Mouse (Mus musculus): ENCODE data around the gene D630045J12Rik. TPM values are rescaled to one million over a fixed set of nuclear protein-coding genes. Genes with fewer than 3 reads are reported as not detected.

The D630045J12Rik gene
- total RNA-seq, 1 experiment, result 4.1 TPM

DNA sequence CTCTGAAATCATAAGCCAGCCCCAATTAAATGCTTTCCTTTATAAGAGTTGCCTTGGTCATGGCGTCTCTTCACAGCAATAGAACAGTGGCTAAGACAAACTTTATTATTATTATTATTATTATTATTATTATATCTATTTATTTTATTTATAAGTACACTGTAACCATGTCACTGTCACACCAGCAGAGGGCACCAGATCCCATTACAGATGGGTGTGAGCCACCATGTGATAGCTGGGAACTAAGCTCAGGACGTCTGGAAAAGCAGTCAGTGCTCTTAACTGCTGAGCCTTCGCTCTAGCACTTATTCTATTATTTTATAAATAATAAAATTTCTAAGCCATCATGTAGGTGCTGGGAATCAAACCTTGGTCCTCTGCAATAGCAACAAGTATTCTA is 39.9 kb upstream of the D630045J12Rik start:
- H3K36me3 ChIP-seq (ENCODE audit: control insufficient read depth, insufficient read depth, low read length, poor library complexity, severe bottlenecking), result peaks cover 7% of the 10 kb centered on the region

DNA sequence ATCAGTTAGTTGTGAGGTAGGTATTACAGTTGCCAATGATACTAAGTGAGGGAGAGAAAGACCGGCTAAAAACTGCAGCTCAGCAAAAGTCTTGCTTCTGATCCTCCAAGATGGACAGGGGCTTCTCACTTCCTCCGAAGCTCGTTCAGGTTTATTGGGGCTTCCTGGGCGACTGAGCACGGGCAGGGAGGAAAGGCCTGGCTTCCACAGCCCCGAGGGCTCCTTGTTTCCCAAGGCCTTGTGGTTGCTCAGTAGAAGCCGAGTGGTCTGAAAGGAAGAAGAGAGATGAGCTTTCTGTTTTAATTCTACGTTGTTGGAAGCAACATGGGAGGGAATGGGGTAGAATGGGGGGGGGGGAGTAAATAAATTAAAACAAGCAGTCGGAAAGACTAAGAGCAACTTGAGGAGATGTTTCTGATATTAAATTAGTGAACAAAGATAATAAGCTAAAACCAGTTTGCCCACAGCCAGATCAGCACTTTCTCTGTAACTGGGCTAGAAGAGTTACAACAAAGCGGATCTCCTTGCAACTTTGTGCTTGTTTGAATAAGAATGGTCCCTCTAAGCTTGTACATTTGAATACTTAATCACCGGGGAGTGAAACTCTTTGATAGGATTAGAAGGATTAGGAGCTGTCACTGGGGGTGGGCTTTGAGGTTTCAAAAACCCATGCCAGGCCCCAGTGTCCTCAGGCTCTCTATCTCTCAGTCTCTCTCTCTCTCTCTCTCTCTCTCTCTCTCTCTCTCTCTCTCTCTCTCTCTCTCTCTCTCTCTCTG is 39.2 kb upstream of the D630045J12Rik start:
- Histone ChIP-seq H3K9me3 (ENCODE audit: control insufficient read depth, insufficient read depth, low read depth, low read length) (no peaks in the 10 kb centered on the region), H3K4me3 (ENCODE audit: insufficient read depth in 1 of 2, low read depth in 1 of 2, low read length in 2 of 2, poor library complexity in 1 of 2, severe bottlenecking in 1 of 2) (no peak overlapping the region; a peak in 1 of 4 replicates), H3K9ac (ENCODE audit: insufficient read depth, low read depth, low read length, poor library complexity, severe bottlenecking) (no peak overlapping the region; the same call in 1 of the 2 replicates), H3K36me3 (ENCODE audit: control insufficient read depth, insufficient read depth, low read length, poor library complexity, severe bottlenecking) (peaks cover 7% of the 10 kb centered on the region), H3K4me1 (ENCODE audit: control insufficient read depth in 2 of 2, insufficient read depth in 2 of 2, low read length in 2 of 2, poor library complexity in 1 of 2) (peaks cover 0 to 3% of the 10 kb centered on the region in 2 experiments; a peak in 1 of 4 replicates), H3K27ac (ENCODE audit: insufficient read depth, low read depth, low read length, poor library complexity, severe bottlenecking) (0 out of 2 replicates have a peak overlapping the region, but pooled peaks have one; percentile 3)
- in situ Hi-C loops (cut with MboI; ENCODE audit: low sequenced_read_pairs in 2 of 2, unreplicated experiment in 2 of 2), result no loop called here
- TF ChIP-seq MAFK (IDR thresholded peaks at IDR 0.05; ENCODE audit: insufficient read depth, low read depth, low read length) (peak; percentile 69), HCFC1 (IDR thresholded peaks at IDR 0.05; ENCODE audit: borderline replicate concordance, insufficient read depth, low read length) (no peak), CHD2 (IDR thresholded peaks at IDR 0.05; ENCODE audit: low read depth, low read length) (no peak), ZNF384 (IDR thresholded peaks at IDR 0.05; ENCODE audit: low read depth, low read length) (no peak), ZC3H11A (IDR thresholded peaks at IDR 0.05; ENCODE audit: borderline replicate concordance, low read depth, low read length) (no peak)
- peak; percentile 37 for DNase-seq (ENCODE audit: low read depth, low spot score)

More for the DNA sequence above, 39.9 kb upstream of the D630045J12Rik start:
- H3K9ac ChIP-seq (ENCODE audit: insufficient read depth, low read depth, low read length, poor library complexity, severe bottlenecking), result no peak overlapping the region
- no peak for DNase-seq (ENCODE audit: low read depth, low spot score)
- H3K4me3 ChIP-seq (ENCODE audit: insufficient read depth in 1 of 2, low read depth in 1 of 2, low read length in 2 of 2, poor library complexity in 1 of 2, severe bottlenecking in 1 of 2), result no peak overlapping the region
- peaks cover 0 to 3% of the 10 kb centered on the region in 2 experiments; a peak in 1 of 4 replicates for H3K4me1 ChIP-seq (ENCODE audit: control insufficient read depth in 2 of 2, insufficient read depth in 2 of 2, low read length in 2 of 2, poor library complexity in 1 of 2)
- no peaks in the 10 kb centered on the region for H3K9me3 ChIP-seq (ENCODE audit: control insufficient read depth, insufficient read depth, low read depth, low read length)
- H3K27ac ChIP-seq (ENCODE audit: insufficient read depth, low read depth, low read length, poor library complexity, severe bottlenecking), result no peak overlapping the region
- in situ Hi-C loops (cut with MboI; ENCODE audit: low sequenced_read_pairs in 2 of 2, unreplicated experiment in 2 of 2), result no loop called here
- TF ChIP-seq MAFK (IDR thresholded peaks at IDR 0.05; ENCODE audit: insufficient read depth, low read depth, low read length), result no peak

DNA sequence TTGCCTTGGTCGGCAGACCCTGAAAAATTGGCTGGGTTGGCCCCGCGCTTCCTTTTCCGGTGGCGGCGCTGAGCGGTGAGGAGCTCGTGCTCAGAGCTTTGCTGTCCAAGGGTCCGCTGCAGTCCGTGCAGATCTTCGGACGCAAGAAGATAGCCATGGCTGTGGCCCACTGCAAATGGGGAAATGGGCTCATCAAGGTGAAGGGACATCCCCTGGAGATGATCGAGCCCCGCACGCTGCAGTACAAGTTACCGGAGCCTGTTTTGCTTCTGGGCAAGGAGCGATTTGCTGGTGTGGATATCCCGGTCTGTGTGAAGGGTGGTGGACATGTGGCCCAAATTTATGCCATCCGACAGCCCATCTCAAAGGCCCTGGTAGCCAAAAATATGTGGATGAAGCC is 30.6 kb upstream of the D630045J12Rik start:
- Histone ChIP-seq H3K4me3 (ENCODE audit: insufficient read depth in 1 of 2, low read depth in 1 of 2, low read length in 2 of 2, poor library complexity in 1 of 2, severe bottlenecking in 1 of 2) (no peak overlapping the region), H3K36me3 (ENCODE audit: control insufficient read depth, insufficient read depth, low read length, poor library complexity, severe bottlenecking) (no peaks in the 10 kb centered on the region; the same call in none of the 2 replicates), H3K27ac (ENCODE audit: insufficient read depth, low read depth, low read length, poor library complexity, severe bottlenecking) (no peak overlapping the region), H3K9ac (ENCODE audit: insufficient read depth, low read depth, low read length, poor library complexity, severe bottlenecking) (no peak overlapping the region), H3K4me1 (ENCODE audit: control insufficient read depth in 2 of 2, insufficient read depth in 2 of 2, low read length in 2 of 2, poor library complexity in 1 of 2) (no peaks in the 10 kb centered on the region), H3K9me3 (ENCODE audit: control insufficient read depth, insufficient read depth, low read depth, low read length) (peaks cover 15% of the 10 kb centered on the region)
- no peak for DNase-seq (ENCODE audit: low read depth, low spot score)
- no peak for TF ChIP-seq HCFC1 (IDR thresholded peaks at IDR 0.05; ENCODE audit: borderline replicate concordance, insufficient read depth, low read length)
- TF ChIP-seq ZNF384 (IDR thresholded peaks at IDR 0.05; ENCODE audit: low read depth, low read length), result no peak
- no peak for TF ChIP-seq ZC3H11A (IDR thresholded peaks at IDR 0.05; ENCODE audit: borderline replicate concordance, low read depth, low read length)
- no peak for TF ChIP-seq MAFK (IDR thresholded peaks at IDR 0.05; ENCODE audit: insufficient read depth, low read depth, low read length)
- no peak for TF ChIP-seq CHD2 (IDR thresholded peaks at IDR 0.05; ENCODE audit: low read depth, low read length)
- in situ Hi-C loops (cut with MboI; ENCODE audit: low sequenced_read_pairs in 2 of 2, unreplicated experiment in 2 of 2), result no loop called here

- in situ Hi-C loops (cut with MboI; ENCODE audit: low sequenced_read_pairs in 2 of 2, unreplicated experiment in 2 of 2), result no loop called here
- Histone ChIP-seq H3K27ac (ENCODE audit: insufficient read depth, low read depth, low read length, poor library complexity, severe bottlenecking) (no peak overlapping the region), H3K4me3 (ENCODE audit: insufficient read depth in 1 of 2, low read depth in 1 of 2, low read length in 2 of 2, poor library complexity in 1 of 2, severe bottlenecking in 1 of 2) (no peak overlapping the region), H3K9ac (ENCODE audit: insufficient read depth, low read depth, low read length, poor library complexity, severe bottlenecking) (no peak overlapping the region), H3K36me3 (ENCODE audit: control insufficient read depth, insufficient read depth, low read length, poor library complexity, severe bottlenecking) (no peaks in the 10 kb centered on the region), H3K9me3 (ENCODE audit: control insufficient read depth, insufficient read depth, low read depth, low read length) (no peaks in the 10 kb centered on the region), H3K4me1 (ENCODE audit: control insufficient read depth in 2 of 2, insufficient read depth in 2 of 2, low read length in 2 of 2, poor library complexity in 1 of 2) (no peaks in the 10 kb centered on the region)
- no peak for DNase-seq (ENCODE audit: low read depth, low spot score)
- no peak for TF ChIP-seq CHD2 (IDR thresholded peaks at IDR 0.05; ENCODE audit: low read depth, low read length)
- no peak for TF ChIP-seq MAFK (IDR thresholded peaks at IDR 0.05; ENCODE audit: insufficient read depth, low read depth, low read length)
- no peak for TF ChIP-seq ZC3H11A (IDR thresholded peaks at IDR 0.05; ENCODE audit: borderline replicate concordance, low read depth, low read length)
- no peak for TF ChIP-seq HCFC1 (IDR thresholded peaks at IDR 0.05; ENCODE audit: borderline replicate concordance, insufficient read depth, low read length)
- no peak for TF ChIP-seq ZNF384 (IDR thresholded peaks at IDR 0.05; ENCODE audit: low read depth, low read length)
Measured at GRCm38 (mm10) chr6:38264466-38264865, 10.7 kb upstream of the D630045J12Rik start.

All from ES-E14 (cell line).